Mouse (Mus musculus): Measurements from ENCODE around the gene Thbs3. TPM values are rescaled to one million over a fixed set of nuclear protein-coding genes. Genes with fewer than 3 reads are reported as not detected.

The Thbs3 gene
- polyA plus RNA-seq, 1 experiment: 1.1 TPM

DNA sequence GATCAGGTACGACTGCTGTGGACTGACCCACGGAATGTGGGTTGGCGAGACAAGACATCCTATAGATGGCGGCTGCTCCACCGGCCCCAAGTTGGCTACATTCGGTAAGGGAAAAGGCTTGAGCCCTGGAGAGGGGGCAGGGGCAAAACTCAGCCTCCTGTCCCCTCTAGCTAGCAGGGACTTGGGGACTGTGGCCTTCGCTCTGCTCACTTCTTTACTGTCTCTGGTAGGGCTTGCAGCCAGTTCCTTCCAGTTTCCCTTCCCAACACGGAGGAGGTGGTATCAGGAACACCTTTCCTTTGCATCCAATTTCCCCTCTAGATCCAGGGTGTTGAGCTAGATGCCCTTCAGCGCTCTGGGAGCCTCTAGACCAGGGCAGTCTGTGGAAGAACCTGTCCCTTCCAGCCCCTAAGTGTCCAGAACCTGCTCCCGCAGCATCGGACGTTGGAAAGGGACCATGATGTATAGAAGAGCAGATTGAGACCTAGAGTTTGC lies 10.4 kb downstream of the Thbs3 start:
- Histone ChIP-seq H3K4me3 (ENCODE audit: insufficient read depth, low read length) (no peak overlapping the region), H3K4me1 (ENCODE audit: control insufficient read depth, insufficient read depth, low read length) (peaks cover 5% of the 10 kb centered on the region; the same call in 1 of the 2 replicates), H3K27ac (ENCODE audit: insufficient read depth, low read depth, low read length) (no peak overlapping the region)
- TF ChIP-seq CTCF (IDR thresholded peaks at IDR 0.05; ENCODE audit: low read depth, low read length) (no peak), POLR2A (IDR thresholded peaks at IDR 0.05; ENCODE audit: borderline replicate concordance, low read depth, low read length) (no peak)

DNA sequence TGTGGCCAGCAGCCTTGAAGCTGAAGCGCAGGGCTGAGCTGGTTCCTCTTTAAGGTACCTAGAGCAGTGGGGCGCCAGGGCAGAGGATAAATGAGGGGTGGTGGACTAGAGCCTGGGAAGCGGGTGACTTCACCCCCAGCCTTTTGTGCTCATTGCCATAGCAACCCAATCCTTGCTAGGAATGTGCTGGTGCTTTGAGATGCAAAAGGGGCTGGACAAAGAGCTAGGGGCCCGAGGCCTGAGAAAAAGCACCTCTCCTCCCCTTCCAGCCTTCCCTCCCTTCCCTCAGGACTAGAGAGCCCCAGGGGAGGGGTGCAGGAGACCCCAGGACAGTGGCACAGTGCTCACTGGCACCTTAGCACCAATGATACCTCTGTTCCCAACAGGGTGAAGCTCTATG lies 10.9 kb downstream of the Thbs3 start:
- H3K27ac ChIP-seq (ENCODE audit: insufficient read depth, low read depth, low read length): no peak overlapping the region
- H3K4me3 ChIP-seq (ENCODE audit: insufficient read depth, low read length): no peak overlapping the region
- TF ChIP-seq POLR2A (IDR thresholded peaks at IDR 0.05; ENCODE audit: borderline replicate concordance, low read depth, low read length) (no peak), CTCF (IDR thresholded peaks at IDR 0.05; ENCODE audit: low read depth, low read length) (no peak)
- peaks cover 5% of the 10 kb centered on the region; the same call in 1 of the 2 replicates for H3K4me1 ChIP-seq (ENCODE audit: control insufficient read depth, insufficient read depth, low read length)

- H3K27ac ChIP-seq (ENCODE audit: insufficient read depth, low read depth, low read length): no peak overlapping the region
- no peak overlapping the region for H3K4me3 ChIP-seq (ENCODE audit: insufficient read depth, low read length)
- TF ChIP-seq CTCF (IDR thresholded peaks at IDR 0.05; ENCODE audit: low read depth, low read length): no peak
- no peak for TF ChIP-seq POLR2A (IDR thresholded peaks at IDR 0.05; ENCODE audit: borderline replicate concordance, low read depth, low read length)
- peaks cover 7% of the 10 kb centered on the region; the same call in 1 of the 2 replicates for H3K4me1 ChIP-seq (ENCODE audit: control insufficient read depth, insufficient read depth, low read length)
Observed at GRCm38 (mm10) chr3:89226361-89226760, 11.4 kb downstream of the Thbs3 start.

GRCm38 (mm10) chr3:89226900-89227299 lies 11.9 kb downstream of the Thbs3 start, which contains the start of gene Mtx1:
Gene Mtx1, minus strand, starts transcription at chr3:89227088.
- H3K27ac ChIP-seq (ENCODE audit: insufficient read depth, low read depth, low read length): no peak within 1 kb of the TSS
- peak within 1 kb of the TSS; percentile 64 for H3K4me3 ChIP-seq (ENCODE audit: insufficient read depth, low read length)
- TF ChIP-seq POLR2A (IDR thresholded peaks at IDR 0.05; ENCODE audit: borderline replicate concordance, low read depth, low read length): no peak
- no peak for TF ChIP-seq CTCF (IDR thresholded peaks at IDR 0.05; ENCODE audit: low read depth, low read length)
- peaks cover 7% of the 10 kb centered on the region; the same call in 1 of the 2 replicates for H3K4me1 ChIP-seq (ENCODE audit: control insufficient read depth, insufficient read depth, low read length)

GRCm38 (mm10) chr3:89227307-89228179 lies 12.6 kb downstream of the Thbs3 start:
- Histone ChIP-seq H3K4me3 (ENCODE audit: insufficient read depth, low read length) (peak overlapping the region; percentile 64), H3K4me1 (ENCODE audit: control insufficient read depth, insufficient read depth, low read length) (peaks cover 7% of the 10 kb centered on the region; the same call in 1 of the 2 replicates), H3K27ac (ENCODE audit: insufficient read depth, low read depth, low read length) (no peak overlapping the region)
- TF ChIP-seq CTCF (IDR thresholded peaks at IDR 0.05; ENCODE audit: low read depth, low read length) (no peak), POLR2A (IDR thresholded peaks at IDR 0.05; ENCODE audit: borderline replicate concordance, low read depth, low read length) (no peak)

GRCm38 (mm10) chr3:89228180-89228549 lies 13.2 kb downstream of the Thbs3 start:
- Histone ChIP-seq H3K4me1 (ENCODE audit: control insufficient read depth, insufficient read depth, low read length) (peaks cover 12% of the 10 kb centered on the region), H3K4me3 (ENCODE audit: insufficient read depth, low read length) (peak overlapping the region; percentile 64), H3K27ac (ENCODE audit: insufficient read depth, low read depth, low read length) (no peak overlapping the region)
- TF ChIP-seq CTCF (IDR thresholded peaks at IDR 0.05; ENCODE audit: low read depth, low read length) (peak; percentile 96), POLR2A (IDR thresholded peaks at IDR 0.05; ENCODE audit: borderline replicate concordance, low read depth, low read length) (no peak)

DNA sequence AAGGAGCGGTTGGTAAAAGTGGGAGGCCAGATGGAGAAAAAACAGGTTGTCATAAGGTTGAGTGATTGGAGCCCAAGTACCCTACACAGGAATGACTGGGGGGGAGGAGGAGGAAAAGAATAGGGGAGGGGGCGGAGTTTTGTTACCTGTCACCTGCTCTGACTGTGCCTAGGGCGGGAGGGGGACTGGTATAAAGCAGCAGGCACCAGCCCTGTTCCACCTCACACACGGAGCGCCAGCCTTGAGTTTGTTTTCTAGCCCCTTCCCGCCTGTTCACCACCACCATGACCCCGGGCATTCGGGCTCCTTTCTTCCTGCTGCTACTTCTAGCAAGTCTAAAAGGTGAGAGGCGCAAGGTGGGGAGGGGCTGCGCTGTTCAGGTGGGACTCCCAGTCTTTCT lies 13.9 kb downstream of the Thbs3 start, which contains the start of gene Muc1:
Muc1 (plus strand) TSS at position 222 of the 400 bp plus-strand sequence.
- peaks cover 17% of the 10 kb centered on the region for H3K4me1 ChIP-seq (ENCODE audit: control insufficient read depth, insufficient read depth, low read length)
- H3K27ac ChIP-seq (ENCODE audit: insufficient read depth, low read depth, low read length): no peak within 1 kb of the TSS
- peak within 1 kb of the TSS; percentile 64 for H3K4me3 ChIP-seq (ENCODE audit: insufficient read depth, low read length)
- TF ChIP-seq POLR2A (IDR thresholded peaks at IDR 0.05; ENCODE audit: borderline replicate concordance, low read depth, low read length) (no peak), CTCF (IDR thresholded peaks at IDR 0.05; ENCODE audit: low read depth, low read length) (no peak)

DNA sequence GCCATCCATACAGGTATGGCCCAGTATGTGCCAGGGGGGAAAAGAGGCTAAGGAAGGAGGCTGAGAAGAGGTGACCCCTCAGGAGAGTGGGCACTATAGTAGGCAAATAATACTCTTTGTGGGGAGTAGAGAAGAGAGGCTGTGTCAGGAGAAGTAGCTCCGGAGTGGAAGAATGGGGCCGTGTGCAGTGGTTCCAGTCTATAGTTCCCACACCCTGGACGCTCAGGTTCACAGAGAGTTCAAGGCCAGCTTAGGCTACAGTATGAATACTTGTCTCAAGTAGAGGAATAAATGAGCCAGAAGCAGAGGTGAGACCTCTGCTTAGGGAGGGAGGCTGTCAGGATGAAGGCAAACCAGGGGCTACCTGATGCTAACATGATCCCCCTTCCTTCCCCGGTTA lies 14.3 kb downstream of the Thbs3 start:
- Histone ChIP-seq H3K4me3 (ENCODE audit: insufficient read depth, low read length) (no peak overlapping the region), H3K27ac (ENCODE audit: insufficient read depth, low read depth, low read length) (no peak overlapping the region), H3K4me1 (ENCODE audit: control insufficient read depth, insufficient read depth, low read length) (peaks cover 21% of the 10 kb centered on the region)
- no peak for TF ChIP-seq POLR2A (IDR thresholded peaks at IDR 0.05; ENCODE audit: borderline replicate concordance, low read depth, low read length)
- TF ChIP-seq CTCF (IDR thresholded peaks at IDR 0.05; ENCODE audit: low read depth, low read length): no peak

GRCm38 (mm10) chr3:89230561-89230960 lies 15.6 kb downstream of the Thbs3 start:
- Histone ChIP-seq H3K27ac (ENCODE audit: insufficient read depth, low read depth, low read length) (no peak overlapping the region), H3K4me3 (ENCODE audit: insufficient read depth, low read length) (no peak overlapping the region), H3K4me1 (ENCODE audit: control insufficient read depth, insufficient read depth, low read length) (peaks cover 25% of the 10 kb centered on the region)
- no peak for TF ChIP-seq CTCF (IDR thresholded peaks at IDR 0.05; ENCODE audit: low read depth, low read length)
- no peak for TF ChIP-seq POLR2A (IDR thresholded peaks at IDR 0.05; ENCODE audit: borderline replicate concordance, low read depth, low read length)

DNA sequence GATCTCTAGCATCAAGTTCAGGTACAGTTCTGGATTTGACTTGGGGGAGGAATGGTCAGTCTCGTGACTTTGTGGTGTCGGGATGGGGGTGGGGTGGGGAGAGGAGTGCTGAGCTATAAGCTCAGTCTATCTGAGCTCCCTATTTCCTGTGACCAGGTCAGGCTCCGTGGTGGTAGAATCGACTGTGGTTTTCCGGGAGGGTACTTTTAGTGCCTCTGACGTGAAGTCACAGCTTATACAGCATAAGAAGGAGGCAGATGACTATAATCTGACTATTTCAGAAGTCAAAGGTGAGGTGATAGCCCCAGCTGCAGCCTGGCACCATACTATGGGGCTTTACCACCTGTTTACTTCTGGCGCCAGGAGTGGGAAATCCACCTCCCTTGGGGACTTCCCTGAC lies 16.4 kb downstream of the Thbs3 start:
- Histone ChIP-seq H3K4me1 (ENCODE audit: control insufficient read depth, insufficient read depth, low read length) (peaks cover 25% of the 10 kb centered on the region), H3K4me3 (ENCODE audit: insufficient read depth, low read length) (no peak overlapping the region), H3K27ac (ENCODE audit: insufficient read depth, low read depth, low read length) (no peak overlapping the region)
- TF ChIP-seq CTCF (IDR thresholded peaks at IDR 0.05; ENCODE audit: low read depth, low read length) (no peak), POLR2A (IDR thresholded peaks at IDR 0.05; ENCODE audit: borderline replicate concordance, low read depth, low read length) (no peak)

Measured in bone marrow macrophage, adult 2 months (primary cell).